Mouse (Mus musculus) kidney, postnatal 4 days (tissue): ENCODE results near the gene Rnf157.

Experiments
- DNase-seq, 2 experiments: peaks; one replicate each; pipeline ENCODE4 v3.0.0; 2021; ENCODE audit warnings: mixed read lengths in 2 of 2

The Rnf157 gene

DNA sequence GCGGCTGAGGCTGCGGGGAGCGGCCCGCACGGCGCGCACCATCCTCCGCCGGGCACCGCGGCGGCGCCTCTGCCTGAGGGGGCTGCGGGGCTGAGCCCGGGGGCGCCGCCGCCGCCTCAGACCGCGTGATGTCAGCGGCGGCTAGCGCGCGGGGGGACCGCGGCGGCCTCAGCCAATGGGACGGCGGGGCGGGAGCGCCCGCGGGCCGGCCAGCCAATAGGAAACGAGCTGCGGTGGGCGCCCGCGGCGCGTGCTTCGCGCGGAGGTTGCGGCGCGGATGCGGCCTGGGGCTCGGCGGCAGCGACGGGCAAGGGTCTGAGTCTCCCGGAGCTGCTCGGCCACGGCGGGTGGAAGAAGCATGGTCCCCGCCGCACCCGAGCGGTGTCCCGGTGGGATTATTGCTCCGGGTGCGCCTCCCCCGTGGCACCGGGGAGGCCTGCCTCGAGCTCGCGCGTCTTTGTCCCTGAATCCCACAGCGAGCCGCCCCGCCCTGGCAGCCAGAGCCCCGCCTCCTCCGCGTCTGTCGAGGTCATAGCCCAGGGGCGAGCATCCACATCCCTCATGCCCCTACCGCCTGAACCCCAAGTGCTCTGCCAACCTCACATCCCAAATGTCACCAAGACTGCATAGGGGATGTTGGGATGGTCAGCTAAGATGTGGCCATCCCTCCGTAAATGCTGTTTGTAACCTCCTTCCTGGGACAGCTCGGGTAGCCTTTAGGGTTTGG lies at the start of gene Rnf157:
Rnf157 (minus strand) TSS at position 129 of the 727 bp plus-strand sequence.
- DNase-seq: peak; percentile 87 to 92

DNA sequence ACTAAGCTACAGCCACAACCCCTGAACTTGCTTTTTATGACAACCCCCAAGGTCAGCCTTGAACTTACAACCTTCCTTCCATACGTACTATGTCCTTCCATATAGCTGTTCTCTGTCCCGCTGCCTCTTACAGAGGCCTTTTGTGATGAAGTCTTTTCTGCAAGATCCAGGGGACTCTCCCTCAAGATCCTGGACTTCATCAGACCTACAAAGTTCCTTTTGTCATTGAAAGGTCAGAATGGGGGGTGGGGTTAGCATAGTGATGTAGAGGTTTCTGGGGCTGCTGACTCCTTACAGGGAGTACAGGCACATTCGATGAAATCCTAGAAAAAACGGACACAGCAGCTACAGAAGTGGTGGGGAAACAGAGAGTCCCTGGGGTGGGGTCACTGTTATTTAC lies 47.0 kb upstream of the Rnf157 start:
- no peak for DNase-seq

DNA sequence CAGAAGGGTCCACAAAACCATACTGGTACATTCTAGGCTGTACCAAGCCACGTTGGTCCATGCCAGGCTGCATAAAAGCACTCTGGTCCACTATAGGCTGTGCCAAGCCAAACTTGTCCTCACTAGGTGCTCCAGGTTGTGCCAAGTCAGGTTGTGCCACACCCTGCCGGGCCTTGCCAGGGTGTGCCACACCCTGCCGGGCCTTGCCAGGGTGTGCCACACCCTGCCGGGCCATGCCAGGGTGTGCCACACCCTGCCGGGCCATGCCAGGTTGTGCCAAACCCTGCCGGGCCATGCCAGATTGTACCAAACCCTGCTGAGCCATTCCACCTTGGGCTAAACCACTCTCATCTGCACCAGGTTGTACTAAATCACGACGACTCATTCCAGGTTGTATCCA lies 43.4 kb upstream of the Rnf157 start:
- no peak for DNase-seq

DNA sequence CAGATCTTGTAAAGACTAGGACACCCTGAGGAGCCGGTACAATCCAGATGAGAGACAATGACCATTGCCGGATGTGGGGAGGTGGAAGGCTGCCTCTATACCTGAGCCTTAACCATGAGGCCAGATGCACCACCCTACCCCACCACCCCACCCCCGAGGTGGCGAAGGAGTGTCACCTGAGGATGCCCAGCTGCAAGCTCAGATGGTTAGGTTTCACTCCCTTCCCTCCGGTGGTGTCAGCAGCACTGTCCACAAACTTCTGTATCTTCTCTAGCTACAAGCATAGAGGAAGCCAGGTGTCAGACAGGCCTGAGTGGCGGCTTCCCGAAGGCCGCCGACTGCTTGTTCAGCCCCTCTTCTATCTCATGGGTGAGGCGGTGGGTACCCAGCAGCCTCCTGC lies 41.1 kb upstream of the Rnf157 start:
- no peak for DNase-seq

DNA sequence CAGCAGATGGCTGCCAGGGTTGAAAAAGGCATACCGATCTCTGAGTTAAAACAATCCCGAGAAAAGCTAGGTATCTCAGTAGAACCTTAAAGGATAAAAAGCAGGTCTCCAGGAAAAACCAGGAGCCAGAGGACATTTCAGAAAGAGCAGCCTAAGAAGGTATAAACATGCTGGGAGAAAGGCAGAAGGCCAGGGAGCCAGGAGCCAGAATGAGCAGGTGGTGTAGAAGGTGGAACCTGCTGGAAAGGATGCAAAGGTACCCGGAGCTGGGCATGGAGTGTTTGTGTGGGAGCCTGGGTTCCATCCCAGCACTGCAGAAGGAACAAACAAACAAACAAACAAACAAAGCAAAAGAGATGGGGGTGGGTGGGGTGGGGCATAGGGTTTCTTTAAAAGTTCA lies 36.5 kb upstream of the Rnf157 start:
- DNase-seq: no peak

DNA sequence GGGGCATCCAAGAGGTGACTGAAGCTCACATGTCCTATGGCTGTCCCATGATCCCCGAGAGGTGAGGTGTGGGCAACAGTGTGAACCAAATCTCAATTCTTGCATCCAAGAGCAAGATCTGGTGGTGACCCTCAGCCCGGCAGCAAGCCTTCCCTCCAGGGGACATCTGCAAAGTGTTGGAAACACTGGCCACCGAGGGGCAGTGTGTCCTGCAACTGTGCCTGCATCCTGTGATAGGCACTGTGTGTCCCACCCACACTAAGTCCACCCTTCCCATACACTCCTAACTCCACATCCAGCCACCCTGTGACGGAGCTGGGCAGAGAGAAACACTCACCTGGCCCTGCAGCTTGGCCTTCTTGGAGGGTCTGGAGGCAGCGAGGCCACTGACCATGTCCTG lies 35.0 kb upstream of the Rnf157 start:
- peak in 1 of 2 experiments; percentile 54 for DNase-seq

DNA sequence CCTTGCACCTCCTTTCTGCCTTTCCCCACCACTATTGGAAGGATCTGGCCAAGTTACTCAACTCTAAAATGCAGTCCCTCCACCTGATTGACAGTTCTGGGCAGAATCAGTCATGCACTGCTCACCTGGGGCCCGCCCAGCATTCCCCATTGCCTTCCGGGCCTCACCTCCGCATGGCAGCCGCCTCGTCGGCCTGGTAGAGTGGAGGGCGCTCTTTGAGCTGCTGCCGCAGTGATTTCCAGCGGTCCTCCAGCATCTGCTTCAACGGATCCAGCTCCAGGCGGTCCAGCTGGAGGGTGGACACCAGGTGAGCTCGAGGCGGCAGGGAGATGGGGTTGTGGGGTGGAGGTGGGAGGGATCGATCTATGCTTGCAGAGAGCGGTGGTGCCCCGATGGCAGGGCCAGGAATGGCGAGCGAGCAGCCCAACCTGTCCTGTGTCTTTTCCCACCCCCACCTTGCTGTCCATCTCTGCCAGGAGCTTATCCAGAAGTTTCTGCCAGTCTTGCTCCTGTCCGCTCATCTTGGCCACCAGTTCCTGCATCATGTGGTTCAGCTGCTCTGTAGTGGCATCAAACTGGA lies 33.6 kb upstream of the Rnf157 start:
- no peak for DNase-seq

DNA sequence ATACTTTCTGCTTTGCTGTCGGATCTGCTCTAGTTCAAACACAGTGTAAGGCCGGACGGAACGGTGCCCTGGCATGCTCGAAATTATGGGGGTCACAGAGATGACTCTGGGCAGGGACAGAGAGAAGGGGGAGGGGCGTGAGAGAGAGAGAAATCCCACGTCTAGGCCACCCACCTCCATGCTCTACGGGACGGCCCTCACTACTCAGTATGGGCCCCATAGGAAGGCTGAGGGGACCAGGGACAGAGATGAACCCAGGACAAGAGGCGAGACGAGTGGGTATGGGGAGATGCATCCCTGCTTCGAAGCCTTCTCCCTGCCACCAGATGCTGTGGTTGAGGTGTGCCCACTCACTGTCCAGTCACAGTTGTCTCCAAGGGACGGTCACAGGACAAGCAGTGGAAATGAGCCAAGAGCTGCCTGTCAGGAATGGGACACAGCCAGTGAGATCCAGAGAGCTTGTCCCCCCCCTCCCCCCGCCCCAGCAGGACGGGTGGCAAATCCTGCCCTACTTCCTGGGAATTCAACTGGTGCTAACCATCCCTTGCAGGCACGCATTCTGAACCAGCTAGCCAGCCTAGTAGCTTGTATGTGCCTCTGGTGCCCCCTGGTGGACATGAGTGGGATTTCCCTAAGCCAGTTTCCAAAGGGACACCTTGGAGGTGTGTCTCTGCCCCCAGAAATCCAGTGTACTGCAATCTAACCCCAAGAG lies 32.9 kb upstream of the Rnf157 start:
- DNase-seq: peak; percentile 96 to 98

DNA sequence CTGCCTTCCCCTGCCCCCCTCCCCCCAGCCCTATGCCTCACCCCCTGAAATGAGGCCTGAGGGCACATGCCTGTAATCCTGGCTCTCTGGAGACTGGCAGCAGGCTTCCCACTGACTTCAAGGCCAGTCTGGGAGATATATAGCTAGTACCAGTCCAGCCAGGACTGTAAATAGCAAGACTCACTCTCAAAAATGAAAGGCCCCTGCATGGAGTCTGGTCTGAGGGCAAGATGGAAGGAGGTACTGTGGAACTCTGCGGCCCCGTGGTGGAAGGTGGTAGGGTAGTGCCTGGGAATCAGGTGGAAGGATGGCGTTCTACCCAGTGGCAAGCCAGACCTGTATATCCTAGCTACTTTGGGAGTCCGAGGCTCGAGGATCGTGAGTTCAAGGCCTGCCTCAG lies 31.1 kb upstream of the Rnf157 start:
- no peak for DNase-seq

DNA sequence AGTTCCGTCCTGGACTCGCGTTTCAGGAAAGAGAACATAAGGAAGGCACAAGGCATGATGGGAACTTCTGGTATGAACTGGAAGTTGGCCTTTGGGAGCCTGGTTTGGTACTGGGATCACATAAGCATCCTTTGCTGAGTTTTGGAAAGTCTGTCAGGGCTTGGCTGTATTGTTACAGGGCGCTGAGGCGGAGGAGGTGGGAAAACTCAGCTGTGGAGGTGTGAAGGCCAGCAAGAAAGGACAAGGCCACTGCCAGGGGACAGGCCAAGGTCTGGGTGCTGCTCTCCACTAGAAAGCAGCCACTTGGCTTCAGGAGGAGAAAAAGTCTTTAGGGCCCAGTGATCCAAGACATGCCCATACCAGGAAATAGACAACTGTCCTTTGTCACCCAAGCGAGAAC lies 30.5 kb upstream of the Rnf157 start:
- DNase-seq: no peak

DNA sequence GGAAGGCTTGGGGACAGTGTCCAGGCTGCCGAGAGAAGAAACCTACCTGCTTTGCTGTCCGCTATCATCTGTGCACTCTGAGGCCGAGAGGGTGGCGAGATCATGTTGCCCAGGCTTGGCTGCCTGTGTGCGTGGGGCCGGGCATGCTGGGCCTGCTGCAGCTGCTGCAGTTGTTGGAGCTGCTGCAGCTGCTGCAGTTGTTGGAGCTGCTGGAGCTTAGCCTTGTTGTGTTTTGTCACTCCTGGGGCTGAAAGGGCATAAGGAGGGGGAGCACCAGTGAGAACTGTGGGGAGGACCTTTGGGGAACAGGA lies 30.0 kb upstream of the Rnf157 start:
- peak in 1 of 2 experiments; percentile 34 for DNase-seq

DNA sequence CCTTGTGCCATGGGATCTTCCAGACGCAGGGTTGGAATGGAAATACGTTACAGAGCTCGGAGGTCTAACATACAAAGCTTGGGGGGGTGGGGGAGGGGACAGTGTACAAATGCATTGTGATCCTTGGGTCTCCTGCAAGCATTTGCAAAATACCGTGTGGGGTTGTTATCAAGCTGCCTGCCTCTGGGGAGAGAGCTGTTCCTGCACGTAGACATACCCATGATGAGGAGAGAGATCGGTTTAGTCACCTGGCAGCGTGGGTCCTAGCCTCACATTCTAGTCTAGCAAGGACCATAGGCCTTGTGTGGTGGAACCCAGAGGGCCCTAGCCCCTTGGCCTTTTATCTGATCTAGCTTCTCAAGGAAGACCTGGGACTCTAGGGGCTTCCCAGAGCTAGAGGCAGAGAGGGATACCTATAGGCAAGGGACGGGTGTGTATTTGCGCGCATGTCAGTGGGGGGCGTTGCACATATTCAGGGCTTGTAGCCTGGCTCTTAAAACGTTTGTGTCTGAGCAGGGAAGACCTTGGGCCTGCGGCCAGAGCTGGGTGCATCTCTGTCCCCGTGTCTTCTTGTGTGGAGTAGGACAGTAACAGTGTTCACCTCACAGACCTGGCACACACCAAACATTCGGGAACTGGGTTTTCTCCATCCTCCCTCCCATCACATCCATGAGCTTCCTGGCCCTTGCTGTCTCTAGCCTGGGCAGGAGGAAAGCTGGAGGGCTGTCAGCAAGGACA lies 29.5 kb upstream of the Rnf157 start:
- DNase-seq: no peak

DNA sequence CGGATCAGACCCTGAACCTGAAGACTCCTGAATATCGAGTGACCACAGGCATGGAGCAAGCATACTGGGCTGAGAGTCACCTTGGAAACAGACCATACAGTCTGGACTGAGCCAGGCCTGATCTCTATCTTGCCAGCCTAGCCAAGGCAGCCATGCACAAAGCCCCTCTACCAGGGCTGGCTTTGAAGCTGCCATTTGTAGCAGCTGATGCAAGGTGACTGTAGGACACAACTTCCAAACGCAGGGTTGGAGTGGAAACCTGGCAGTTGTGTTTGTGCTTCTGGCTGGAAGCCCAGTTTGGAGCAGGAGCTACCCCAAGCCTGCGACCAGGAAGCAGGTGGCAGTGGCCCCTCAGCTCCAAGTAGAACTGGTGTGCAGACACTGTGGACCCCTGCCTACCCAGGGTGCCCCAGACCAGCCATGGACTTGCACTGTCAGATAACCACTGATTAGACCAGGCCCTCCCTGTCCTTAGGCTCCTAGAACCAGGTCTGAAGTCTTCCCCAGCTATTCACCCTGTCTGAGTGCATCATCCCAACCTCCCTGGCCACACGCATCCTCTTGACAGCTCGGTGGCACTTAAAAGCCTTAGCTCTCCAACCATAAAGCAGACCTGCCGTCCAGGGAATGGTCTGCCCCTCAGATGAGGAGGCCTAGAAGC lies 27.7 kb upstream of the Rnf157 start:
- peak; percentile 47 to 58 for DNase-seq

DNA sequence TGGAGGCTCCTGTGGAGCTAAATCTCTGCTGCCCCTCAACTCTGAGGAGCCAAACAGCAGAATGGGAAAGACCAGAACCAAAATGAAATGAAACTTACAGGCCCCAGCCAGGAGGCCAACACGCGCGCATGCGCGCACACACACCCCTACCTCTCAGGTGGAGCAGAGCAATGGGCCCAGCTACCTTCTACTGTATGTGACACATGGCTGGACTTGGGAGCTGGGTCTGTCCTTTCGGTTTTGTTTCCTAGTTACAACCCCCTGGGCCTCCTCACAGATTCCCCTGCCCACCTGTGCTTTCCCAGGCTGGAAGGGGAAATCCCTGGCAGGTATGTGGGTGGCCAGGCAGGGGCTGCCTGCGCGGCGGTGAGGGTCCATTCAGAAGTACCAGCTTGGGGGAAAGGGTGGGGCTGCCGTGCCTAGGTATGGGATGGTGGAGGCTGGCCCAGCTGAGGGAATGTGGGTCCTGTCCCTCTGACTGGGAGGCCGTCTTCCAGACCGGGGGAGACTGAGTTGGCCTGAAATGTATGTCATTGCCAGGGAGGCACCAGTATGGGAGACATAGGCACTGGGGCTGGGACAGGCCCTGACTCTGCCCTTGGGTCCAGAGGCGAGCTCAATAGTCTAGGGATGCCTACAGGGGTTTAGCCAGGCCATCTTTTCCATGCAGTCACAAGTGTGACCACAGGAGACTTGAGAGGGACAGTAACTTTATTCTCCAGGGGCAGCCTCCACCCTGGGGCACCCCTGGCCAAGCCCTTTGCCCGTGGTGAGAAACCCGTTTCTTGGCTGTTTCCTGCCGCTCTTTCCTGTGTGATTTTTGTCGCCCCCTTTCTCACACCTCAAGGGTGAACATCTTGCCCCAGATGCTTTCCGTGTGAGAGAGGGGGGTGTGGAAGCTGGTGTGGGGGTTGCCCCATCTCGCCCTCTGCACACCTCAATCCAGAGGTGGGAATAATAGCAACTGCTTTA lies 26.7 kb upstream of the Rnf157 start:
- peak in 1 of 2 experiments; percentile 27 for DNase-seq

DNA sequence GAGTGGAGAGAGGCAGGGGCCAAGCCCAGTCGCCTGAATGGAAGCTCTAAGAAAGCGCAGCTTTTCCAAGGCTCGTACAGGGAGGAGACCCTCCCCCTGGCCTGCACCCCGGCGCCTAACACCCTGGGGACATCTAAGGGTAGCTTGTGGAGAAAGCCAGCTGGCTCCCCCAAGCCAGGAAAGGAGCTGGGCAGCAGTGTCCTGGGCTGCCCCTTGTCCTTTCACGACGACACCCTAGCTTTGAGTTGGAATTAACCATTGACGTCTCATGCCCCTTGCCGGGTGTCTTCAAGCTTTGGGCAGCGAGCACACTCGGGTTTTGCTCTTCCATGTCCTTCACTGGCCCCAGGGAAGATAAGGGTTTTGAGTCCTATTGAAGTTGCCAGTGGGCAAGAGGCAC lies 24.7 kb upstream of the Rnf157 start:
- no peak for DNase-seq

DNA sequence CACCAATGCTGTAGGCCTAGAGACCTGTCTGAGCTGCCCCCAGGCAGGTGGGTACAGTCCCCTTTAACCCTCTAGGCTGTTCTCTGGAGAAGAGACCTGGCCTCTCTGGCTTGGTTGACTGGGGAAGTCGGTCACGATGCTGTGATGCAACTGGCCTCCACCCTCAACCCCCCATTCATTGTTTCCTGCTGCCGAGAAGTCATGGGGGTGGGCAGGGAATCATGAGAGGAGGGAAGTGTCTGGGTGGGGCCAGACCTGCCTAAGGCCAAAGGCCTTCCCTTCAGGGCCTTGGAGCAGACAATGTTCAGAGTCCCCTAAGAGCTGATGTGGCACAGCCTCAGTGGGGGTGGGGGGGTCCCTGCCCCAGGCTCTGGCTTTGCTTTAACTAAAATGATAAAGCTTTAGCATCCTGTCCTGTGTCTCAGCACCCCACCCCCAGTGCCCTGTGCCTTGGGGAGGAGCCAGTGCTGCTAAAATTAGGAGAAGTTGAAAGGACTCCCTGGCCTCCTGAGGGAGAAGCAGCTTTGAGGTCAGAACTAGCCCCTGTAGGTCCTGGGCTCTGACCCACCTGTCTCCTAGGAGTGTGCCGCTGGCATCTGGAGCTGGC lies 24.0 kb upstream of the Rnf157 start:
- peak; percentile 46 to 57 for DNase-seq

DNA sequence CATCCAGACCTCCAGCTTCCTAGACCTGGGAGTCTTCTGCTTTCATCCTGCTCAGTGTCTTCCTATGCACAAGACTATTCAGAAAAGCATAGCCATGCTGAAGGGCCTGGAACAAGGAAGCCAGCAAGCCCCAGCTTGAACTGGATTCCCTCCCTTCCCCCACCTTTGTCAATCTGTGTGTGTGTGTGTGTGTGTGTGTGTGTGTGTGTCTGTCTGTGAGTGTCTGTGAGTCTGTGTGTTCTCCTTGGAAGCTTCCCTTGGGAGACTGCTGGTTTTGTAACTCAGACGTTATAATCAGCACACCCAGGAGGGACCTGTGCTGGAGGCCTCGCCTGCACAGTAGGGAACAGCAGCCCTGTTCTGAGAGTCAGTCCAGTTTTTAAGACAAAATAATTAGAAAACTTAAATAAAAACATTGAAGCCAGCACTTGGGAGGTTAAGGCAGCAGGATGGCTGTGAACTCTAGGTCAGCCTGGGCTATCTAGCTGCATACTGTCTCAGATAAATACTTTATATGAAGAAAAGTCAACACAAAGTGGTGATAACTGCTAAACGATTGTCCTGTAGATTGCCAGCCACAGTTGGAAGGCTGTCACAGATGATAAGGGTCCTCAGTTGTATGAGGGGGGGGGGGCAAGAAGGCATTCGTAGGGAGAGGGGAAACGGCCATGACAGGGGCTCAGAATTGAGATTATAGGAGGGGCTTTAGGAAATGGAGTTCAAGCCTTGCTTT lies 23.3 kb upstream of the Rnf157 start:
- no peak for DNase-seq

DNA sequence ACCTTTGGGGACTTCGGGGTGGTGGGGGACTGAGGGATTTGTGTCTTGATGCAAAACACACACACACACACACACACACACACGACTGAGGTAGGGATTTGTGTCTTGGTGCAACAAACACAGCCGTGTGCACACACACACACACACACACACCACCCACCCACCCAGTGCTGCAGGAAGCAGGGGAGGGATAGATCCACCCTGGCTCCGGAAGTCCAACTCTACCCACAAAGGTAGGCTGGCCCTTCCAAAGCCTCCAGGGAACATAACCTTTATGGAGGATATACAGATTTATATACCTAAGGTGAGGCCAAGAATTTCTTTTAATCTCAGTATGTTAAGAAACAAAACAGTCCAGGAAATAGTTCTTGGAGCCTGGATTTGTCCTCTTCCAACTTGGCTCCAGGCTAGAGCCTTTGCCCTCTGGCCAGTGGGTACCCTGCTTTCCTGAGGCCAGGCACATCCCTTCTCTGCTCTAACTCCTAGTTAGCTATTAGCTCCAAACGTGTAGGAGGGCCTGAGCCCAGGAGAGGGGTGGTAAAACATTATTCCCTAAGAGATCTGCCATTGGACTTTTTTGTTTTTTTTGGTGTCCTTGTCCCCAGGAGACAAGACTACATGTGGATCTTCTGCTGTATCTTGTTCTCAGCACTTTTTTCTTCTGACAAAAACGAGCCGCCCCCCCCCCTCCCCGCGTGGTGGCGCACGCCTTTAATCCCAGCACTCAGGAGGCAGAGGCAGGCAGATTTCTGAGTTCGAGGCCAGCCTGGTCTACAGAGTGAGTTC lies 22.3 kb upstream of the Rnf157 start:
- peak; percentile 40 to 61 for DNase-seq

DNA sequence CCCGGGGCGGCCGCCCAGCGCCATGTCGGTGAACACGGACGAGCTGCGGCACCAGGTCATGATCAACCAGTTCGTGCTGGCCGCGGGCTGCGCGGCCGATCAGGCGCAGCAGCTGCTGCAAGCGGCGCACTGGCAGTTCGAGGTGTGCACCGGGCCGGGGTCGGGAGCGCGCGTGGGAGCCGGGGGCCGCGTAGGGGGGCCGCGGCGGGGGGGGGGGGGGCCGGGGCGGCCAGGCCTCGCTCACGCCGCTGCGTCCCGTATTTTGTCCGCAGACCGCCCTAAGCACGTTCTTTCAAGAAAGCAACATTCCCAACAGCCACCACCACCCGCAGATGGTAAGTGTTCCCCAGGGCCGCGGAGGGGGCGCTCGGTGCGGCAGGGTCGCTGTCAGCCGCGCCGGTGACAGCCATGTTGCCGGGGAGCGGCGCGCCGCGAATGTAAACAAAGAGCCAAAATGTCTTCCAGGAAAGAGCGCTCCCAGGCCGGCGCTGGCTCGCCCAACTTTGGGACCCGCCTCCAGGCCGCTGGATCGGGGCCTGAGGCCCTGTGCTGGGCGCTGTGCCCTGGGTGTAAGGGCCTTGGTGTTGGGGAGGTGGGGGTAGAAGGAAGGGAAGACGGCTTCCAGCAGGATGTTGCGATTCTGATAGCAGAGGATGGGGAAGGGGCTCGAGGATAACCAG lies 21.6 kb upstream of the Rnf157 start:
- DNase-seq: peak; percentile 77 to 86
